7 mouse cellular contexts compared by ENCODE assay signal in the genomic region with DNA sequence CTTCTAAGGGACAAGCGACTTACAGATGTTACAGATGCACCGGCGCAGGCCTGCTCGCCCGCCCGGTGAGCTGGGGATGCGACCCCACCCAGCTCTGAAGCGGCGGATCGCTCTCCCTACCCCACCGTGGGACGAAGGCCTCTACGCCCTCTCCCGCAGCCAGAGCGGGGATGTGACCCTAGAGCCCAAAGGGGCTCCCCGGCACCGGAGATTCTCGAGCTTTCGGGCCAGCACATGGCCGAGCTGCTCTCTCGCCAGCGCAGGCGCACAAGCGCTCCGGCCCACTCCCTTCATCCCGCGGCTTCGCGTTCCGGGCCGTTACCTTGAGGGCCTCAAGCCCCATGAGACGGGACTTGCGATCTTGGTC. TPM values are rescaled to one million over a fixed set of nuclear protein-coding genes. Genes with fewer than 3 reads are reported as not detected.
A peak's percentile ranks its signal among the peaks of the same experiment; 100 is the strongest.
DNase-seq lines count a peak whose midpoint lies in the region; ATAC-seq lines count a peak whose summit lies in the region.

No protein-coding gene starts in this region.

- under 1% methylated on average over 32 of the region's 33 CpGs for WGBS in neural tube, embryonic 11.5 days
- WGBS in liver, embryonic 12.5 days (ENCODE audit: insufficient replicate concordance): under 1% methylated on average over 33 of the region's 33 CpGs
- WGBS in stomach, embryonic 16.5 days: under 1% methylated on average over 33 of the region's 33 CpGs

- peak overlapping the region; percentile 91 for H3K9ac ChIP-seq in neural tube, embryonic 11.5 days (ENCODE audit: low read length)
- peak overlapping the region; percentile 90 for H3K9ac ChIP-seq in liver, embryonic 12.5 days
- H3K9ac ChIP-seq in stomach, embryonic 16.5 days (ENCODE audit: low read length): peak overlapping the region; percentile 90

- no peaks in the 10 kb centered on the region for H3K9me3 ChIP-seq in neural tube, embryonic 11.5 days (ENCODE audit: control insufficient read depth, low read length)
- no peaks in the 10 kb centered on the region for H3K9me3 ChIP-seq in liver, embryonic 12.5 days (replicated peaks)
- H3K9me3 ChIP-seq in stomach, embryonic 16.5 days (replicated peaks; ENCODE audit: control insufficient read depth, low read length): no peaks in the 10 kb centered on the region

- no peaks in the 10 kb centered on the region for H3K27me3 ChIP-seq in neural tube, embryonic 11.5 days (ENCODE audit: control insufficient read depth, insufficient read depth, low read length)
- no peaks in the 10 kb centered on the region for H3K27me3 ChIP-seq in liver, embryonic 12.5 days (replicated peaks)
- H3K27me3 ChIP-seq in stomach, embryonic 16.5 days (ENCODE audit: control insufficient read depth, insufficient read depth, low read length): no peaks in the 10 kb centered on the region

- H3K27ac ChIP-seq in neural tube, embryonic 11.5 days (ENCODE audit: low read depth, low read length): no peak overlapping the region
- H3K27ac ChIP-seq in liver, embryonic 12.5 days: peak overlapping the region; percentile 74
- H3K27ac ChIP-seq in stomach, embryonic 16.5 days (ENCODE audit: low read length): peak overlapping the region; percentile 85

- H3K4me1 ChIP-seq in neural tube, embryonic 11.5 days (ENCODE audit: control insufficient read depth, insufficient read depth, low read length): peaks cover 5% of the 10 kb centered on the region
- H3K4me1 ChIP-seq in liver, embryonic 12.5 days: peaks cover 39% of the 10 kb centered on the region
- H3K4me1 ChIP-seq in stomach, embryonic 16.5 days (ENCODE audit: control insufficient read depth, insufficient read depth, low read length): peaks cover 17% of the 10 kb centered on the region

- no peak; the same call in 1 of the 2 replicates for ATAC-seq in neural tube, embryonic 11.5 days (ENCODE audit: insufficient read depth, low FRiP score, low TSS enrichment)
- ATAC-seq in erythroid progenitor cell, adult 5-6 weeks (replicated peaks; ENCODE audit: low FRiP score, poor library complexity, severe bottlenecking): peak; percentile 77
- ATAC-seq in liver, embryonic 12.5 days: peak; percentile 73
- ATAC-seq in stomach, embryonic 16.5 days (ENCODE audit: insufficient read depth, low FRiP score): peak; percentile 73

- H3K4me2 ChIP-seq in neural tube, embryonic 11.5 days (ENCODE audit: low read depth): peak overlapping the region; percentile 93
- H3K4me2 ChIP-seq in liver, embryonic 12.5 days: peak overlapping the region; percentile 79
- H3K4me2 ChIP-seq in stomach, embryonic 16.5 days (ENCODE audit: low read depth, low read length): peak overlapping the region; percentile 65

- peaks cover 2% of the 10 kb centered on the region; the same call in 1 of the 2 replicates for H3K36me3 ChIP-seq in neural tube, embryonic 11.5 days (ENCODE audit: control insufficient read depth, insufficient read depth, low read length)
- H3K36me3 ChIP-seq in liver, embryonic 12.5 days: peaks cover 26% of the 10 kb centered on the region
- no peaks in the 10 kb centered on the region; the same call in 1 of the 2 replicates for H3K36me3 ChIP-seq in stomach, embryonic 16.5 days (ENCODE audit: control insufficient read depth, insufficient read depth, low read length)

- H3K4me3 ChIP-seq in neural tube, embryonic 11.5 days (ENCODE audit: low read depth, low read length): peak overlapping the region; percentile 83
- H3K4me3 ChIP-seq in liver, embryonic 12.5 days: peak overlapping the region; percentile 88
- H3K4me3 ChIP-seq in stomach, embryonic 16.5 days (replicated peaks; ENCODE audit: low read length): peak overlapping the region; percentile 80

- DNase-seq in neural tube, embryonic 11.5 days (ENCODE audit: low spot score): no peak
- no peak for DNase-seq in neural tube, embryonic 10.5 days (ENCODE audit: extremely low spot score, low spot score)
- no peak for DNase-seq in right cerebral cortex, postnatal 14 days
- DNase-seq in urinary bladder, postnatal 25 days (ENCODE audit: low spot score): no peak

RNA-seq across cellular contexts. Expression of gene Cct5, which starts 0.3 kb away (rescaled TPM):
- 717 and 722 TPM in 2 replicates for polyA plus RNA-seq in neural tube, embryonic 11.5 days (2014; fragmentation: Nextera tagmentation; extraction: Ambion mirVana)
- total RNA-seq in erythroid progenitor cell, adult 5-6 weeks (2015; ENCODE audit: low replicate concordance): 149 and 170 TPM in 2 replicates
- total RNA-seq in erythroid progenitor cell, adult 5-6 weeks (2017; ENCODE audit: low replicate concordance): 85.0 and 107 TPM in 2 replicates
- 472 and 504 TPM in 2 replicates for polyA plus RNA-seq in liver, embryonic 12.5 days (2016; fragmentation: Nextera tagmentation; extraction: Ambion mirVana)
- 455 and 460 TPM in 2 replicates for polyA plus RNA-seq in stomach, embryonic 16.5 days (2015; fragmentation: Nextera tagmentation; extraction: Ambion mirVana)

RNA-seq across cellular contexts. Expression of gene Fam173b, which starts 0.4 kb away (rescaled TPM):
- polyA plus RNA-seq in neural tube, embryonic 11.5 days (2014; fragmentation: Nextera tagmentation; extraction: Ambion mirVana): 13.6 and 15.8 TPM in 2 replicates
- 5.0 and 12.6 TPM in 2 replicates for total RNA-seq in erythroid progenitor cell, adult 5-6 weeks (2015; ENCODE audit: low replicate concordance)
- total RNA-seq in erythroid progenitor cell, adult 5-6 weeks (2017; ENCODE audit: low replicate concordance): 2.5 and 6.8 TPM in 2 replicates
- polyA plus RNA-seq in liver, embryonic 12.5 days (2016; fragmentation: Nextera tagmentation; extraction: Ambion mirVana): 10.0 and 10.6 TPM in 2 replicates
- polyA plus RNA-seq in stomach, embryonic 16.5 days (2015; fragmentation: Nextera tagmentation; extraction: Ambion mirVana): 13.2 and 13.6 TPM in 2 replicates

RNA-seq across cellular contexts. Expression of gene Cmbl, which starts 36.1 kb away (rescaled TPM):
- polyA plus RNA-seq in neural tube, embryonic 11.5 days (2014; fragmentation: Nextera tagmentation; extraction: Ambion mirVana): 1.9 and 2.2 TPM in 2 replicates
- 2.5 and 12.2 TPM in 2 replicates for total RNA-seq in erythroid progenitor cell, adult 5-6 weeks (2015; ENCODE audit: low replicate concordance)
- 7.3 and 8.3 TPM in 2 replicates for total RNA-seq in erythroid progenitor cell, adult 5-6 weeks (2017; ENCODE audit: low replicate concordance)
- 2.5 and 3.6 TPM in 2 replicates for polyA plus RNA-seq in liver, embryonic 12.5 days (2016; fragmentation: Nextera tagmentation; extraction: Ambion mirVana)
- polyA plus RNA-seq in stomach, embryonic 16.5 days (2015; fragmentation: Nextera tagmentation; extraction: Ambion mirVana): 21.7 and 24.3 TPM in 2 replicates
